Mouse (Mus musculus): ENCODE data around the gene Ube3c. TPM values are rescaled to one million over a fixed set of nuclear protein-coding genes. Genes with fewer than 3 reads are reported as not detected.

The Ube3c gene
- polyA plus RNA-seq, 1 experiment from 2014 or later: 31.0 TPM

Other genes starting within 250 kb of the Ube3c start
- 17.0 and 18.2 TPM in 2 replicates for gene Lmbr1, start 190.9 kb upstream of the Ube3c start, polyA plus RNA-seq (2014; fragmentation: Nextera tagmentation; extraction: Ambion mirVana)
- gene Nom1, start 134.6 kb upstream of the Ube3c start, polyA plus RNA-seq (2014; fragmentation: Nextera tagmentation; extraction: Ambion mirVana): 18.4 and 22.4 TPM in 2 replicates
- gene Mnx1, start 90.8 kb upstream of the Ube3c start, polyA plus RNA-seq (2014; fragmentation: Nextera tagmentation; extraction: Ambion mirVana): 0.32 and 0.74 TPM in 2 replicates
- gene Dnajb6, start 166.4 kb downstream of the Ube3c start, polyA plus RNA-seq (2014; fragmentation: Nextera tagmentation; extraction: Ambion mirVana): 231 and 251 TPM in 2 replicates
- gene Gm5129, start 166.7 kb downstream of the Ube3c start, polyA plus RNA-seq (2014; fragmentation: Nextera tagmentation; extraction: Ambion mirVana): not detected in 2 replicates

All from hindbrain, embryonic 11.5 days (tissue).